Mouse (Mus musculus) small intestine, adult 2 months (tissue): ENCODE results near the gene Nedd8.

ENCODE experiments used
- CTCF ChIP-seq: fragments of 200-500 bp; IDR thresholded peaks from 2 replicates; pipeline ENCODE4 v1.5.1; 2012; ENCODE audit warnings: low read depth, mild to moderate bottlenecking, control low read depth, inconsistent platforms, low read length, moderate library complexity, mixed read lengths; ENCODE audit not compliant: insufficient replicate concordance, insufficient read length; ENCODE audit errors: extremely low read depth
- POLR2A ChIP-seq: fragments of 200-500 bp; IDR thresholded peaks from 2 replicates; pipeline ENCODE4 v1.6.1; 2012; ENCODE audit warnings: low read depth, mild to moderate bottlenecking, control low read depth, inconsistent platforms, low read length, moderate library complexity

GRCm38 (mm10) chr14:55641291-55641690, 30.6 kb downstream of the Nedd8 start:
- TF ChIP-seq POLR2A: no peak
- no peak for TF ChIP-seq CTCF
